Mouse (Mus musculus) natural killer cell, adult 2 months (primary cell): ENCODE data around the gene Itih4.

ENCODE experiments used
- DNase-seq, 2 experiments: peaks; one replicate each; pipeline ENCODE4 v3.0.0; 2022; ENCODE audit warnings: low spot score in 2 of 2

Itih4 gene

GRCm38 (mm10) chr14:30886204-30886603, at the start of gene Itih4:
Gene Itih4 (plus strand): TSS chr14:30886476.
- DNase-seq: no peak

- no peak for DNase-seq
These were observed 48.8 kb upstream of the Itih4 start for GRCm38 (mm10) chr14:30837416-30837996.

DNA sequence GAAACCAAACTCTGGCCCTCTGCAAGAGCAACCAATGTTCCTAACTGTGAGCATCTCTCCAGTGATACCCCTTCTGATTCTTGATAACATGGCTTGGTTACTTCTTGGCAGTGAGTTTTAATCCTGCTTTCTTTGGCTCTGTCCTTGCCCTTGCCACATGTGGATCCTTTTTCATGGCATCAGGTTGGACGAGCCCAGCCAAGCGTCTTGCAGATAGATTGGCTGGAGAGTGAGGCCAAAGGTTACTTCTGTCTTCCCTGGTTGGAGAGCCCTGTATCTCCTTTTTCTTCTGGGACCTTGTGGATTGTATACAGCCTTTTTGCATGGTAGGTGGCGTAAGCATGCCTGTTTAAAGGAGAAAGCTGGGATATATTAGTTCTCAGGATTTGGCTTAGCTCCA, 42.6 kb upstream of the Itih4 start:
- no peak for DNase-seq

GRCm38 (mm10) chr14:30850504-30850903, 35.8 kb upstream of the Itih4 start:
- no peak for DNase-seq

DNA sequence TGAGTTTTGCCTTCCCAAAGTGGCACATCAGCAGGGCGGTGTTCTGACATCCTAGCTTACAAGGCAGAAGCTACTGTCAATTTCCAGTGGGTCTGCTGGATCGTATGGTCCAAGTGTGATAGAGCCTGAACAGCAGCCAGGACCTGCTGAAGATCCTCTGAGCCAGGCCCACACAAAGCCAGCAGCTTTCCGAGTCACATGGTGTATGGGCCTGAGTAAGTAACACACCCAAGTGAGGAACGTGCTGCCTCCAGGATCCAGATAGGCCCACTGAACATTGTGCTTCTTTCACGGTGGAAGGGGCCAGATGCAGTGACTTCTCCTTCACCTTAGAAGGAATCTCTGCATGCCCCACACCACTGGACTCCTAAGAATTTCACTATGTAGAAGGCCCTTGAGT, 34.0 kb upstream of the Itih4 start:
- no peak for DNase-seq

GRCm38 (mm10) chr14:30855316-30855715, 31.0 kb upstream of the Itih4 start:
- DNase-seq: no peak

- DNase-seq: no peak
These were observed 29.3 kb upstream of the Itih4 start for GRCm38 (mm10) chr14:30856885-30857507.

DNA sequence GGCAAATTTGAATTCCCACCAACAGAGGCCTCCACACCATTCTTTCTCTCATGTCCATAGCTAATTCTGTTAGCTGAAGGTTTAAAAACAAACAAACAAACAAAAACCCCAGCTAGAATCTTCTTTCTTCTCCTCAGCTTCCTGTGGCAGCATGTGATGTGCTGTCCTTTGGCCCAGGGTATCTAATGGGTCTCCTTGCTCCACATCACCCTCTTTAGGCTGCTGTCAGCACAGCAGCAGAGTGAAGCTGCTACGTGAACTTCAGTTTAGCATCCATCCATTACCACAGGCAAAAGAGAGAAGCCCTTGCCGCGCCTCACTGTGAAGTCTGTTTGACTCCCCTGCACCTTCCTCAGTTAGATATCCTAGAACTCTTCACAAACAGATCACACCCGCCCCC, 28.3 kb upstream of the Itih4 start:
- DNase-seq: no peak

DNA sequence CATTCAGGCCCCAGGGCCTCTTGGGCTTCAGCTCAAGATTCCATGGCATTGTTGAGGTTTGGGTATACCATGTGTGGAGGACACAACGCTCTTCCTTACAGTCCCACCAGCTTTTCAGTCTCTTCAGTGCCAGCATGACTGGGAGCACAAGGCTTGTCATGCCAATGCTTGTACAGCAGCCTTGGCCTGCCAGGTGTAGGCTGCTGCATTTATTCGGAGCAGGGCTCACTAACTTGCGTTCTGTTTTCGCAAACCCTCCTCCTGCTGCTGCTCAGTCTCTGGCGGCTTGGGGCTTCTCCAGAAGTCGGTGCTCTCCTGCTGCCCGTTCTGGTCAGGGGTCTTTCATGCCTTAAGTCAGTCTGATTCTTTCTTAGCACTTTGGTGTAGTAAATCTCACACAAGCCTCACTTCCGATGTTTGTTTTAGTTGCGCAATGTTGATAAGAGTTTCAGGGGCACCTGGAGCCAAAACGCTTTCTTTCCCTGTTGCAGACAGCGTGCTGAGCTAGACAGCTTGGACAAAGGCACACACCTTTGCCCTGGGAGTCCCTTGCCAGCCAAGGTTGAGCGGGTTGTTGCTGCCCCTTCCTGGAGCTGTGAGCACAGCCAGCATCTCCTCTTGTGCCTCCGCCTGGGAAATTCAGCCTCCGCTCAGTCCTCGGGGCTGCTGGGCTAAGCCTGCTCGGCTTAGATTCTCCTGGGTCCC, 24.7 kb upstream of the Itih4 start:
- no peak for DNase-seq

DNA sequence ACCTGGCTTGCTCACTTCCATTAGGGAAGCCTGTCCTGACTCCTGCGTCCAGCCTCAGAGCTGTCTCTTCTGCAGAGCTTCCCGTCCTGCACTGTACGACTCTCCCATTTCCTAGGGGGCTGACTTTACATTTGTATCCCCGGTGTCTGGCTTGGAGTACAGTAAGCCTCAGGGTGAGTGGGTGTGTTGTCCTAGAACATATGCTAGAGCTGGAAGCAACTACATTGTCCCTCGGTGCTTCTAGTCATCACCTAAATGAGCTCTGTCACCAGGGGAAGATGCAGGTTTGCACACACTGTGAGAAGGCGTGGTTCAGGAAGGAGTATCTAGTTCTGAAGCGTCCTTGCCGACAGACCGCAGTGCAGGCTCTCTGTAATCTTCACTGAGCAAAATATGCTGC, 23.9 kb upstream of the Itih4 start:
- DNase-seq: no peak

GRCm38 (mm10) chr14:30865311-30865710, 21.0 kb upstream of the Itih4 start:
- no peak for DNase-seq

GRCm38 (mm10) chr14:30867042-30867441, 19.2 kb upstream of the Itih4 start:
- DNase-seq: peak; percentile 21 to 54

- DNase-seq: no peak
These were observed 17.4 kb upstream of the Itih4 start for GRCm38 (mm10) chr14:30868826-30869225.

DNA sequence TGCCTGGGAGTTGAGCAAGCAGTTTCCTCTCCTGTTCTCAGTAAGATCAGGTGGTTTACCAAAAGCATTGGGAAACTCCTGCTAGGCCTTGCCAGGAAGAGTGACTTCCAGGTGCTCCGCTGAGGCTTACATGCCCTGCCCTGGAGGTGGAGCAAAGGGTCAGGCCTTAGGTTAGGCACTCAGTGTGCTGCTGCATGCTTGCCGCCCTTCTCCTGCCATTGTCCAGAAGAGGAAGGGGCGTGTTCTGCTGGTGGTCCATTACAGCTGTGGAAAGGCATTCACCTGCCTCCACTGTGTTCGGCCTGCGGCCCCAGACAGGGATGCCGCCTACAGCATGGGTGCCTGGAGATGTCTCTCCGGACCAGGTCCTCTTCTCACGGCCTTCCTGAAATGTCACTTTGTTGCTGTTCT, 16.9 kb upstream of the Itih4 start:
- no peak for DNase-seq

DNA sequence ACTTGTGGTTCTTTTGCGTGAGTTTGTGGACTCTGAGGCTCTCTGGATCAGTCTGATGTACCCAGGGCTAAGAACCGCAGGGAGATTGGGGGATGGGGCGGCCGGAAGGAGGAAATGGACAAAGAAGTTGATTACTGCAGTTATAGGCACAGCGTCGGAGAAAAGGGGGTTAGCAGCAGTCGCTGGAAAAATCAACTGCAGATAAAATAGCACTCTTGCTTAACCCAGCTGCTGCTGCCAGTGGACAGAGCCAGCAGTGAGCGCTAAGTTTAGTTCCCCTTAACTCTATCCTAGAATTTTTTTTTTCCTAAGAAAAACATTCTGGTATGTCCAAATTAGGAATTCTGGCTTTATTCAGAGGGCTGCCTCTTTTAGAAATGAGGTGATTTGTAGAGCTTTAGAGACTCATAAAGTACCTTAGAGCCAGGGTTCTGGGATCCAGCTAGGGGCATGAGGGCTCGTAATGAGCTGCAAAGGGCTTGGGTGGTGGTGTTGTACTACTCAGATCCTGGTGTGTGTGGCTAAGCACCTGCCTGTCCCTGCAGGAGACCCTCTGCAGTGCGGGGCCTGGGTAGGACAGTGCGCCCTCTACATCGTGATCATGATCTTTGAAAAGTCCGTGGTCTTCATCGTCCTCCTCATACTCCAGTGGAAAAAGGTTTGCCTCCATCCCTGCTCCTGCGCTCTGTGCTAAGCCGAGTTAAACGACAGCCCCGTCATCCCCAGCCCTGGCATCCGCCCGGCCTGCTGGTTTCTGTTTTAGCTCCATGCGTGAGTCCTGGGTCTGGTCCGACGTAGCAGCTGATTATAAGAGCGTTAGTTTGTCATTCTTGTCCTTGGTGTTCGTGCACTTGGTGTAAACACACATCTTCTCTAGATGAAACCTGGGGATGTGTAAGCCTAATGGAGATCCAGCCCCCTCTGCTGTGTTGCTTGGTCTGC, 15.8 kb upstream of the Itih4 start:
- DNase-seq: no peak

DNA sequence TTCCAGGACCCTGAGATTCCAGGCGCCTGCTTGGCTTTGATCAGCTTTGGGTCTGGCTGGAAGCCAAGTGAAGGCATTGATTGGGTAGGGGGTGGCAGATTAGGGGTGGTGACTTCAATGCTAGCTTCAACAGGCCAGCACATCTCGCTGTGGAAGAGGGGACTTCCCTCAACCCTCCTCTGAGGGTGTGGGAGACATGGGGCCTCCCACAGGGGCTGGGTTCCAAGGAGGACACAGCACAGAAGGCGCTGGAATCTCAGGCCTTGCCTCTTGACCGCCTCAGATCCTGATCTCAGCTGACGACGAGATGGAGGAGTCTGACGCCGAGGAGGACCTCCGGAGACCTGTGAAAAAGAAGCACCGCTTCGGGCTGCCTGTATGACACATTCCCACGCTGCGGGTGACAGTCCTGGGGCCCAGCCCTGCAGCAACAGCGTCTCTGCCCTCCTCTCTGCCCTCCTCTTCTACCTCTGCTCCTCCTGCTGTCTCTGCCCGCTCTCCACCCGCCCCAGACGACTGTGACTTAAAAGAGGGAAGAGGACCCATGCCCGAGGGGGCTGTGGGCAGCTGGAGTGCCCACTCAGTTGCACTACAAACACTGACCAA, 12.1 kb upstream of the Itih4 start:
- no peak for DNase-seq

GRCm38 (mm10) chr14:30875130-30875865, 11.0 kb upstream of the Itih4 start:
- DNase-seq: no peak

DNA sequence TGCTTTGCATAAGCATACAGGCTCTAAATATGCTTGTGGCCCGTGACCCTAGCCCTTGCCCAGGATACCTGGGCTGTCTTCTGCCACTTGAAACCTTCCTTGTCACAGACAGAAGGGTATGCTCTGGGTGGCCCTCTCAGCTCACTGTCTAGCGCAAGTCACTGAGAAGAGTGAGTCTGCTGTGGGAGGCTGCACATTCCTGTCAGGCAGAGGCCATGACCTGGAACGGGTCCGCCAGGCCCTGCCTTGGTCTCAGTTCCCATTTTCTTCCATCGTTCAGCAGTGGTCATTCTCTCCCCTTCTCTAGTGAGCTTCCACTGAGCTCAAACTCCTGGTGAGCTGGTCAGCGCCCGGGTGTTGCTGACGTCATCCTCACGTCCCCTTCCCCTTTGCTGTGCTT, 10.3 kb upstream of the Itih4 start:
- DNase-seq: no peak

DNA sequence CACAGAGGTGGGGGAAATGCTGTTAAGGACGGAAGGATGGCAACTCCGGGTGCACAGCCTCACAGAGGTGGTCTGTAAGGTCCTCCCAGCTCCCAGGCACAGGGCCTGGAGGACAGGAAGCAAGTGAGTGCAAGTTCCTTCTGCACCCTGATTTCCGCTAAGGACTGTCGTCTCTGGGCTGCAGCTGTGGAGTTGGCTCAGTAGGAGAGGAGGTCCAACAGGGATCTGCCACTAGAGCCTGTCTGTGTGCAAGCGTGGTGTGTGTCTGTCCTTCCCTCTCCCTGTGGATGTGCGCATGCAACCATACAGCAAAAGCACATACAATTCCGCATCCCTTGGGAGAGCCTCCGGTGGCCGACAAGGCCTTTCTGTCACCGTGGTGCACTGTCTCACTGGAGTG, 9.8 kb upstream of the Itih4 start:
- no peak for DNase-seq

DNA sequence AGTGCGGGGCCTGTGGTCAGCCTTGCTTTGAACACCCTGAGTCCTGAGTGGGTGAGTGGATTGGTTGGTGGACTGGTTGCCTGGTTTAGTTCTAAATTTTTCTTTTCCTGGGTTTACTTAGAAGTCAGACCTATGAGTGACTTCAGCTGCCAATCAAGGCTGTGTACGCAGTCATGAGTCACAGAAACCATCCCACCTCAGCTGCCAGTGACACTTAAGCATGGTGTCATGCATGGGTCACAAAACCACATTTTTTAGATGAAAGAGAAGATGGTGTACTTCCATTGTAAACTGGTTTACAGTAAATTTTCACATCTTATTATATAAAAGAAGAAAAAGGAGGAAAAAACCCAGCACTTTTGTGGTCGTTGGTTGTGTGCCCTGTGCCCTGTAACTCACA, 8.4 kb upstream of the Itih4 start:
- DNase-seq: no peak

- no peak for DNase-seq
These were observed 7.2 kb upstream of the Itih4 start, which contains the start of gene Mustn1 for GRCm38 (mm10) chr14:30878958-30879571. Gene Mustn1 (plus strand): TSS chr14:30879200.
